Mouse (Mus musculus): ENCODE data around the gene Jaml. TPM values are rescaled to one million over a fixed set of nuclear protein-coding genes. Genes with fewer than 3 reads are reported as not detected.

Jaml gene
- polyA plus RNA-seq, 1 experiment from 2014 or later = not detected

- no peak overlapping the region for H3K27ac ChIP-seq
- H3K36me3 ChIP-seq = no peaks in the 10 kb centered on the region
- H3K9ac ChIP-seq = no peak overlapping the region
- peaks cover 18% of the 10 kb centered on the region; the same call in 1 of the 2 replicates for H3K27me3 ChIP-seq
- no peak for ATAC-seq (ENCODE audit: insufficient number of reproducible peaks, insufficient read depth, low FRiP score, low TSS enrichment, low read depth)
- H3K4me3 ChIP-seq = no peak overlapping the region
- WGBS = 71% methylated on average over 5 of the region's 5 CpGs
- H3K9me3 ChIP-seq = no peaks in the 10 kb centered on the region
- no peaks in the 10 kb centered on the region for H3K4me1 ChIP-seq
- no peak overlapping the region for H3K4me2 ChIP-seq
Measured at GRCm38 (mm10) chr9:45084556-45084955, 5.6 kb downstream of the Jaml start.

- no peak overlapping the region for H3K9ac ChIP-seq
- peaks cover 18% of the 10 kb centered on the region; the same call in 1 of the 2 replicates for H3K27me3 ChIP-seq
- no peak overlapping the region for H3K4me3 ChIP-seq
- H3K4me1 ChIP-seq = no peaks in the 10 kb centered on the region
- H3K9me3 ChIP-seq = no peaks in the 10 kb centered on the region
- H3K36me3 ChIP-seq = no peaks in the 10 kb centered on the region
- H3K27ac ChIP-seq = no peak overlapping the region
- WGBS = 75% methylated on average over 12 of the region's 12 CpGs
- ATAC-seq (ENCODE audit: insufficient number of reproducible peaks, insufficient read depth, low FRiP score, low TSS enrichment, low read depth) = no peak
- H3K4me2 ChIP-seq = no peak overlapping the region
Measured at GRCm38 (mm10) chr9:45085741-45086690, 7.0 kb downstream of the Jaml start.

- Histone ChIP-seq H3K36me3 (no peaks in the 10 kb centered on the region), H3K4me1 (no peaks in the 10 kb centered on the region), H3K27me3 (0 out of 2 replicates have a peak, but pooled peaks cover 15% of the 10 kb centered on the region), H3K27ac (no peak overlapping the region), H3K9me3 (no peaks in the 10 kb centered on the region), H3K4me3 (no peak overlapping the region), H3K4me2 (no peak overlapping the region), H3K9ac (no peak overlapping the region)
- ATAC-seq (ENCODE audit: insufficient number of reproducible peaks, insufficient read depth, low FRiP score, low TSS enrichment, low read depth) = no peak
Measured at GRCm38 (mm10) chr9:45088040-45088439, 9.1 kb downstream of the Jaml start.

- Histone ChIP-seq H3K9me3 (no peaks in the 10 kb centered on the region), H3K4me1 (no peaks in the 10 kb centered on the region), H3K4me2 (no peak overlapping the region), H3K9ac (no peak overlapping the region), H3K27me3 (0 out of 2 replicates have a peak, but pooled peaks cover 12% of the 10 kb centered on the region), H3K27ac (no peak overlapping the region), H3K4me3 (no peak overlapping the region), H3K36me3 (no peaks in the 10 kb centered on the region)
- no peak for ATAC-seq (ENCODE audit: insufficient number of reproducible peaks, insufficient read depth, low FRiP score, low TSS enrichment, low read depth)
- WGBS = 54% methylated on average over 3 of the region's 3 CpGs
Measured at GRCm38 (mm10) chr9:45090811-45091210, 11.8 kb downstream of the Jaml start.

- H3K27me3 ChIP-seq = 0 out of 2 replicates have a peak, but pooled peaks cover 6% of the 10 kb centered on the region
- no peaks in the 10 kb centered on the region for H3K9me3 ChIP-seq
- H3K4me2 ChIP-seq = no peak overlapping the region
- ATAC-seq (ENCODE audit: insufficient number of reproducible peaks, insufficient read depth, low FRiP score, low TSS enrichment, low read depth) = no peak
- no peak overlapping the region for H3K9ac ChIP-seq
- H3K27ac ChIP-seq = no peak overlapping the region
- 66% methylated on average over 4 of the region's 4 CpGs for WGBS
- no peak overlapping the region for H3K4me3 ChIP-seq
- no peaks in the 10 kb centered on the region for H3K4me1 ChIP-seq
- no peaks in the 10 kb centered on the region for H3K36me3 ChIP-seq
Measured at GRCm38 (mm10) chr9:45092641-45093040, 13.7 kb downstream of the Jaml start.

GRCm38 (mm10) chr9:45095149-45095937 lies 16.4 kb downstream of the Jaml start:
- H3K27me3 ChIP-seq = 0 out of 2 replicates have a peak, but pooled peaks cover 3% of the 10 kb centered on the region

GRCm38 (mm10) chr9:45097877-45098276 lies 18.9 kb downstream of the Jaml start:
- WGBS = 77% methylated on average over 5 of the region's 5 CpGs

More at GRCm38 (mm10) chr9:45095149-45095937, 16.4 kb downstream of the Jaml start:
- H3K4me3 ChIP-seq = no peak overlapping the region
- H3K4me1 ChIP-seq = no peaks in the 10 kb centered on the region
- no peak overlapping the region for H3K27ac ChIP-seq
- no peaks in the 10 kb centered on the region for H3K9me3 ChIP-seq
- no peak for ATAC-seq (ENCODE audit: insufficient number of reproducible peaks, insufficient read depth, low FRiP score, low TSS enrichment, low read depth)
- WGBS = 71% methylated on average over 6 of the region's 6 CpGs
- no peak overlapping the region for H3K4me2 ChIP-seq
- no peak overlapping the region for H3K9ac ChIP-seq
- no peaks in the 10 kb centered on the region for H3K36me3 ChIP-seq

GRCm38 (mm10) chr9:45098426-45098825 lies 19.4 kb downstream of the Jaml start:
- Histone ChIP-seq H3K27ac (no peak overlapping the region), H3K36me3 (no peaks in the 10 kb centered on the region), H3K4me3 (no peak overlapping the region), H3K27me3 (no peaks in the 10 kb centered on the region), H3K4me2 (no peak overlapping the region), H3K4me1 (no peaks in the 10 kb centered on the region), H3K9ac (no peak overlapping the region), H3K9me3 (no peaks in the 10 kb centered on the region)
- 55% methylated on average over 3 of the region's 3 CpGs for WGBS
- no peak for ATAC-seq (ENCODE audit: insufficient number of reproducible peaks, insufficient read depth, low FRiP score, low TSS enrichment, low read depth)

More at GRCm38 (mm10) chr9:45097877-45098276, 18.9 kb downstream of the Jaml start:
- Histone ChIP-seq H3K4me3 (no peak overlapping the region), H3K27me3 (no peaks in the 10 kb centered on the region), H3K36me3 (no peaks in the 10 kb centered on the region), H3K4me2 (no peak overlapping the region), H3K27ac (no peak overlapping the region), H3K4me1 (no peaks in the 10 kb centered on the region), H3K9me3 (no peaks in the 10 kb centered on the region), H3K9ac (no peak overlapping the region)
- no peak for ATAC-seq (ENCODE audit: insufficient number of reproducible peaks, insufficient read depth, low FRiP score, low TSS enrichment, low read depth)

GRCm38 (mm10) chr9:45102528-45102927 lies 23.5 kb downstream of the Jaml start:
- Histone ChIP-seq H3K9me3 (no peaks in the 10 kb centered on the region), H3K4me2 (no peak overlapping the region), H3K4me3 (no peak overlapping the region), H3K27me3 (no peaks in the 10 kb centered on the region), H3K4me1 (no peaks in the 10 kb centered on the region), H3K36me3 (no peaks in the 10 kb centered on the region), H3K27ac (no peak overlapping the region), H3K9ac (no peak overlapping the region)
- no peak for ATAC-seq (ENCODE audit: insufficient number of reproducible peaks, insufficient read depth, low FRiP score, low TSS enrichment, low read depth)
- 56% methylated on average over 1 of the region's 1 CpGs for WGBS

GRCm38 (mm10) chr9:45103211-45103979 lies 24.4 kb downstream of the Jaml start:
- Histone ChIP-seq H3K27ac (no peak overlapping the region), H3K4me2 (no peak overlapping the region), H3K9me3 (no peaks in the 10 kb centered on the region), H3K27me3 (no peaks in the 10 kb centered on the region), H3K4me3 (no peak overlapping the region), H3K4me1 (no peaks in the 10 kb centered on the region), H3K9ac (no peak overlapping the region), H3K36me3 (no peaks in the 10 kb centered on the region)
- ATAC-seq (ENCODE audit: insufficient number of reproducible peaks, insufficient read depth, low FRiP score, low TSS enrichment, low read depth) = no peak
- 37% methylated on average over 11 of the region's 11 CpGs for WGBS

Measured in embryonic facial prominence, embryonic 13.5 days (tissue).